In genomic region chr11:45066592-45066991, GRCm38 (mm10) we compare ENCODE assay signal across 16 mouse cellular contexts.
"Had no signal": no experiment of that assay in that cellular context is flagged by ENCODE, and none has a peak within 500 bp of the region (broad histone marks: within the 10 kb centered on the region; RNA-seq: fewer than 3 reads in every experiment).

No protein-coding gene starts in this region.

- DNase-seq: lung, adult 18-20 months; lung, embryonic 14.5 days; lung, postnatal 10 days; lung, postnatal 4 days; right cerebral cortex, postnatal 14 days; thymus, adult 18-20 months; thymus, postnatal 14 days; thymus, postnatal 36 days had no signal

- H3K36me3 ChIP-seq: midbrain, embryonic 13.5 days; midbrain, embryonic 15.5 days; neural tube, embryonic 13.5 days; neural tube, embryonic 15.5 days had no signal

- H3K4me3 ChIP-seq: megakaryocyte, embryonic 14.5 days; midbrain, embryonic 13.5 days; midbrain, embryonic 15.5 days; myocyte; neural tube, embryonic 13.5 days; neural tube, embryonic 15.5 days had no signal

- H3K4me1 ChIP-seq: megakaryocyte, embryonic 14.5 days; midbrain, embryonic 15.5 days; neural tube, embryonic 15.5 days had no signal

- H3K27ac ChIP-seq: liver, embryonic 14.5 days; midbrain, embryonic 13.5 days; midbrain, embryonic 15.5 days; neural tube, embryonic 13.5 days; neural tube, embryonic 15.5 days had no signal

- H3K9me3 ChIP-seq: megakaryocyte, embryonic 14.5 days; midbrain, embryonic 13.5 days; midbrain, embryonic 15.5 days; neural tube, embryonic 13.5 days; neural tube, embryonic 15.5 days had no signal

- ATAC-seq: midbrain, embryonic 13.5 days; midbrain, embryonic 15.5 days had no signal

- H3K4me2 ChIP-seq: lung, embryonic 14.5 days; midbrain, embryonic 11.5 days; midbrain, embryonic 13.5 days; midbrain, embryonic 15.5 days; neural tube, embryonic 13.5 days; neural tube, embryonic 15.5 days had no signal

- H3K27me3 ChIP-seq: megakaryocyte, embryonic 14.5 days; midbrain, embryonic 13.5 days; midbrain, embryonic 15.5 days; neural tube, embryonic 13.5 days; neural tube, embryonic 15.5 days had no signal

- H3K9ac ChIP-seq: liver, embryonic 14.5 days; lung, embryonic 14.5 days; midbrain, embryonic 13.5 days; midbrain, embryonic 15.5 days; neural tube, embryonic 13.5 days; neural tube, embryonic 15.5 days had no signal
